Mouse (Mus musculus): ENCODE measurements around the gene 3110082I17Rik.

The 3110082I17Rik gene

DNA sequence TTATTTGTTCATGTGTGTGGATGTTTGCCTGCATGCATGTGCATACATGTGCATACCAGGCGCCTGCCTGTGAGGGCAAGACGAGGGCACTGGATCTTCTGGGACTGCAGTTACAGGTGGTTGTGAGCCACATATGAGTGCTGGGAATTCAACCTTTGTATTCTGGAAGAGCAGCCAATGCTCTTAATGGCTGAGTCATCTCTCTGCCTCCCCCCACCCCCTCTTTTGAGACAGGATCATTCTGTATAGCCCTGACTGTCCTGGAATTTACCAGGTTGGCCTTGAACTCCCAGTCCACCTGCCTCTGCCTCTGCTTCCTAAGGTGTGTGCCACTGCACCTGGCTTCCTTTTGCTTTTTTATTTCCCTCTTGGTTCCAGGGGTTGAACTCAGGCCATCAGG lies 85.5 kb downstream of the 3110082I17Rik start:
- DNase-seq = no peak

DNA sequence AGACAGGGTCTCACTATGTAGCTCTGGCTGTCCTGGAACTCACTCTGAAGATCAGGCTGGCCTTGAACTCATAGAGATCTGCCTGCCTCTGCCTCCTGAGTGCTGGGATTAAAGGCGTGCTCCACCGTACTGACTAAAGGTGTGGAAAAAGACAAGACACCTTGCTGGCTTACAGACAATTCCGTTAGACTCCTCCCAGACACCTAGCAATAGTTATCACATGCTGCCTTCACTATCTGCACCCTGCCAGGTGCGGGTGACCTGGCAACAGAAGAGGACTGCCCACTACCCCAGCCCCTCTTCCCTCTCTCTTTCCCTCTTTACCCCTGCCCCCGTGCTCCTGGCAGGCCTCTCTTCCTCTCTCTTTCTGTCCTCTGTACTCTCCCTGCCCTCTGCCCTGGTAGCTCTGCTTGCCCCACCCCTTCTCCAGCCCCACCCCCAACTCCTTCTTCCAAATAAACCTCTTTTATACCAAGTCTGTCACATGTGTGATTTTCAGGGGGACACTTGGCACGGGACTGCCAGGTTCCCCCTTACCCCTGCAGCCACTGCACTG lies 86.4 kb downstream of the 3110082I17Rik start:
- DNase-seq = peak; percentile 51

DNA sequence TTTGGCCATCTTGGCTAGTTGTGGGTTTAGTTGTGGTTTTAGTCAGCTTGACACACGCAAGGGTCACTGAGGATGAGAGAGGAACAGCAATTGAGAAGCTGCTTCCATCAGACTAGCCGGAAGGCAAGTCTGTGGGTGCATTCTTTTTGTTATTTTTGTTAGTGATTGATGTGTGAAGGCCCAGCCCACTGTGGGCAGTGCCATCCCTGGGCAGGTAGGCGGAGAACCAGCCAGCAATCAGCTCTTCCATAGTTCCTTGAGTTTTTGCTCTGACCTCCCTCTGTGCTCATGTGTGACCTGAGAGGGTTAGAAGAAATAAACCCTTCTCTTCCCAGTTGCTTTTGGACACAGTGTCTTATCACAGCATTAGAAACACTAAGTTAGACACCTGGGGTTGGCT lies 87.2 kb downstream of the 3110082I17Rik start:
- no peak for DNase-seq

DNA sequence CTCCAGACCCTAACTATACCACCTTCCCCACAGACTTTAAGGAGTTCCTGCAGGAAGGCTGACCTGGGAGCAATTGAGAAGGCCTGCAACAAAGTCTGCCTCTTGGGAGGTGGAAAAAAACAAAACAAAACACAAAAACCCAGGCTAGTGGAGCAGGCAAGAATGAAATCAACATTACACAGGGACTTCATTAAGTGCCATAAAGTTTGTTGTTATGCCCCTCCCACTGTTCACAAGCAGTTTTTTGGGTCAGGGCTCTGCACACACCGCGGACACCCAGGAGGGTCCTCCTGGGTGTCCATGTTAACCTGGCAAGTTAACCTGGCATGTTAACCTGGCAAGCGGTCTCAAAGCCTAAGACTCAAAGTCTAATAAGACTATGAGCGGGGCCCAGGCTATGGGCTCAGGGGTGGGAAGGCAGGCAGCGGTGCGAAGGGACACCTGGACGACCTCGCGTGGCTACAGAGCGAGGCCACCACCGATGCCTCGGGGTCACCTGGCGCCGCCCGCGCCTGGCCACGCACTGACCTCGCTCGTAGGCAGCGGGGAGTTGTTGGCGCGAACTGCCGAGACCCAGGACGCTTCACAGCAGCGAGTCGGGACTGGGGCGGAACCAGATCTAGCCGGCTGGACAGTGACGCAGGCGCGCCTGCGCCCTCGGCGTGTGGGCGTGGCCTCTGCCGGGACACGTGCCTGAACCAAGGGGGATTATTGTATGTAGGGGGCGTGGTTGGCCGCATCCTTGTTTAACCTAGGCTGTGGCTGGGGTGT lies 88.5 kb downstream of the 3110082I17Rik start:
- DNase-seq = peak; percentile 97

GRCm38 (mm10) chr5:139371118-139371517 lies 89.2 kb downstream of the 3110082I17Rik start:
- DNase-seq = no peak

GRCm38 (mm10) chr5:139370336-139370735 lies 90.0 kb downstream of the 3110082I17Rik start:
- no peak for DNase-seq

DNA sequence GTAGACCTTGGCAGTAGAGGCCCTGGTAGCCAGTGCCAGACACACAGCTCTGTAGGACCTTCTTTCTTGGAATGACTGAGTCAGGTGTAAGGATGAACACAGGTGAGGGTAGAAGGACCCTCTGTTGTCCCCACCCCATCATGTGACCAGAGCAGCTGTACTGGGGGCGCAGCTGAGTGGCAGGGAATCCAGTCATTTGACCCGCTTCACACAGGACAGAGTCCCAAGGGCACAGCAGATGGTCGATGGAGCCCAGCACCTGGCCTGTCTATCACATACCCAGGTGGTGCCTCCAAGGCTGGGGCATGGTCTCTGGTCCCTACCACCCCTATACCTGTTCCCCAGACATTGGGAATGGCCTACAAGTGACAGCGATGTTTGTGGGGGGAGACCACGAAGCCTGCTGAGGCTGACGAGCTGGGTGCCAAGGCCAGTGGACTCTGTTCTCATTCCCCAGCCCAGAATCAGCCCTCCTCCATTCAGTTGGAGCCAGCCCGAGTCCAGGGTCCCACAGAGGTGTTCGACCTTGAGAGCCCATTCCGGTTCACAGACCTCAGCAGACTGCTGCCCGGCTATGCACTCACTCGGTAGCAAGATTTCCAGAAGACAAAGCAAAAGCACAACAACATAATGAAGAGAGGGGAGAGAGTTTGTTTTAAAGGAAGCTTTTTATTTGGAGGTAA lies 91.5 kb downstream of the 3110082I17Rik start:
- peak; percentile 73 for DNase-seq

GRCm38 (mm10) chr5:139367884-139368458 lies 92.4 kb downstream of the 3110082I17Rik start:
- no peak for DNase-seq

DNA sequence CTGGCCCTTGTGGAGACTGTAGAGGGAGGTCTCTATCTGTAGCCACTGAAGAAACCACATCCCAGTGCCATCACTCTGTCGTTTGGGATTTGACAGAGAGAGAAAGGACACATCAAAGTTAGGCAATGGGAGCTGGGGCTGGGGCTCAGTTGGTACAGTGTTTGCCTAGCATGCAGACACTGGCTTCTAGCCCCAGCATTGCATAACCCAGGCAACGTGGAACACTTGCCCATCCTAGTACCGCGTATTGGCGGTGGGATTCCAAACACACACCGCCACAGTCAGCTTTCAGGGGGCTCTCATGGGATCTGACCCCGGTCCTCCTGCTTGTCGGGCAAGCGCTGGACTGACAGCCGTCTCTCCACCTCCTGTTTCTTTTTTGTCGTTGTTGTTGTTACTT lies 93.8 kb downstream of the 3110082I17Rik start:
- no peak for DNase-seq

- no peak for DNase-seq
These were observed 94.5 kb downstream of the 3110082I17Rik start for GRCm38 (mm10) chr5:139365827-139366226.

DNA sequence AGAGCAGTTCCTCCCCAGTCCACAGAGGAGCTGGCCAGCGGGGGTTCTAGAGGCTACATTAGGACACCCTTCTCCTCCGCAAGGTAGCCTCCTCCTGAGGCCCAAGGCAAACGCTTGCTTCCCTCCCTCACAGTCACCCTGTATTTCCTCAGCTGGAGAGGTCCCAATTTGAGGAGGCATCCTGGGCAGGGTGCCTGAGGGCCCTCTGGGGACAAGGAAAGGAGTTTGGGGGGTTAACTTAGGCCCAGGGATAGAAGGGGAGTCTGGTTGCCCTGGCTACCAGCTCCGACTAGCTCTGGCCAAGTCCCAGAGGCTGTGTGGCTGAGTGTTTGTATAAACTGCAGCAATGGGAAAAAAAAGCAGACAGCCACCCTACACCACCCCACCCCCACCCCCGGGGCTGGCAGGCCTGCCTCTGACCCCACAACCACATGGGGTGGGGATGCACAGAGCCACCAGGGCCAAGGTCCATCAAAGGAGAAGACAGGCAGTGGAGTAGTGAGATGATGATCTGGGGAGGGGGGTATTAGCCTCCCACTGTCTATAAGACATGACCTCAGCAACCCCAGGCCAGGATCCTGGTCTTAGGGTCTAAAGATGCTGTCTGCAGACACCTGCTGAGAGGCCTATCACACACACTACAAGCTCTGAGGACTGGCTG lies 95.3 kb downstream of the 3110082I17Rik start:
- peak; percentile 54 for DNase-seq

- DNase-seq = peak; percentile 95
These were observed 95.9 kb downstream of the 3110082I17Rik start for GRCm38 (mm10) chr5:139364260-139364910.

DNA sequence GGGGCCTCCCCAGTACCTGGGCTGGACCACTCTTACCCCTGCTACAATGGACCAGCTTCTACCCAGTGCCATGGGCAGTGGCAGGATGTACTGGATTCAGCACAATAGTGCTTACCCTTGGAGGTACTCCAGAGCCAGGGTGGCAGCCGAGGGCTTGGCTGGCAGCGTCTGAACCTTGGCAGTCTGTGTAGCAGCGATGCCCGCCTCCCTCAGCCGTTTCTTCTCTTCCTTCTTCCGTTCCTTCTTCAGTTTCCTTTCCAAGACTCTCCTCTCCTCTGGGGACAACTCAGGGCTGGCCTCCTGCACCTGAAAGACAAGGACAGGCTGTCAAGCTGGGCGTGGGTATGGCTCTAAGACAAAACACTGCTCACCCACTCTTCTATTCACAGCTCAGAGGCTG lies 96.5 kb downstream of the 3110082I17Rik start:
- DNase-seq = no peak

- DNase-seq = no peak
These were observed 101.1 kb downstream of the 3110082I17Rik start for GRCm38 (mm10) chr5:139359244-139359643.

DNA sequence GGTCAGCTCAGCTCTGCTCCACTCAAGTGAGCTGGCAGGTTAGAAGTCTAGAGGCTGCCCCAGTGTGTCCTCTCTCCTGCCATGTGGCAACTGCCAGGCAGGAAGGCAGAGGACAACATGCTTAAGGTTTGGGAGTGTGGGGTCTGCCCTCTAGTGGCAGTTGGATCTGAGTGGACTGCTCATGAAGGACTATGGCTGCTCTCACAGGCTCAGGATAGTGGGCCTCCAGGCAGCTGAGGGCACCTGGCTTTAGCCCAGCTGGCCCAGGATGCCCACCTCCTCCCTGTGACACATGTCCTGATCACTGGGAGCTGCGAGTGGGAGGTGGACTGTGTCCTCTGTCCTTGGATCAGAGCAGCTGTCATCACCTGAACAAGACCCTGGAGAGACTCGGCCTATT lies 101.7 kb downstream of the 3110082I17Rik start:
- peak; percentile 72 for DNase-seq

- peak; percentile 92 for DNase-seq
These were observed 105.0 kb downstream of the 3110082I17Rik start for GRCm38 (mm10) chr5:139355235-139355772.

DNA sequence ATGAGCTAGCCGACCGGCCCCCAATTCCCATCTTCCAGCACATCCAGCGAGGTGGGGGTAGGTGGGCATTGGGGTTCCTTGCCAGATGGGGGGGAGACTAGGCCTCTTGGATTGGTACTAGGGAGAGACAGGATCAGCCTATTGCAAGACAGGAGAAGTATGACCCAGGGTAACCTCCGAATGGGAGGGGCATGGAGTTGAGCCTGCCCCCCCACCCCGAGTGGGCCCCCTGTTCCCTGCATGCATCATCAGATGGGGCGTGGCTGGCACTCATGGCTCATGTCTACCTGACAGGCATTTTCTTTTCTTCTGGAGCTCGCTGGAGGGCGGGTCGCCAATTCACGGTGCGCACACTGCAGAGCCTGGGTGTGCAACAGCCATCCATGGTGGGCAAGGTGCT lies 106.4 kb downstream of the 3110082I17Rik start:
- DNase-seq = no peak

- no peak for DNase-seq
These were observed 106.8 kb downstream of the 3110082I17Rik start for GRCm38 (mm10) chr5:139353496-139353895.

DNA sequence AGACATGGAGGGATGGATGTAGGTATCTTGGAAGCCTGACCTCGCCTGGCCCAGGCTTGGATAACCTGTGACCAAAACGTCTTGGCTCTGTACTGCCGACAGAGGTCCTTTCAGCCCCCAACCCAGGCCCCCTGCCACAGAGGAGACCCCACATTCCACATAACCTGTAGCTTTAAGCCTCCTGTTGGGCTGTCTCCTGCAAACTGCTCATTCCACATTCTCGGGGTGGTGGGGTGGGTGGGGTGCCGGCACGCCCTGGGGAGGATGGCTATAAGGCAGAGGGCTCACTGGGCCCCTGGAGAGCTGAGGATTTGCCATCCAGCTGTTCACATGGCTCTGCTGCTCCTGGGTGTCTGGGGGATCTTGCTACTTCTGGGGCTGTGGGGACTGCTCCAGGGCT lies 108.0 kb downstream of the 3110082I17Rik start, which contains the start of gene Cyp2w1:
TSS of gene Cyp2w1 (plus strand) at position 301 of the 400 bp plus-strand sequence.
- DNase-seq = no peak

DNA sequence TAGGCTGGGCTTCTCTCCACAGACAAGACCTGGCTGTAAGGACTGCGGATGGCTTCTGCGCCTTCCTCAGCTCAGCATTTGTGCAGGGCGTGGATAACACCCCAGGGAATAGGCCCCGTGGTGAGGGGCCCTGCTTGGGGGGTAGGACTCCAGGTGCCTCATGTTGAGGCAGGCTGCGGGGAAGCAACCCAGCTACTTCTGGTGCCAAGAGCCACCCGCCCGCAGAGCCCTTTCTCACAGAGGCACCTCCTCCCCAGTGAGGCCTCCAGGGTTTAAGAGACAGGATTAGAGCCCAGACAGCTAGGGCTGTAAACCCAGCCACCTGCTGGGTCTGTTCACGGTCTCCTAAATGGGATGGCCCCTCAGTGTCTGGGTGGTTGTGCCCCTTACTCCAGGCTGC lies 108.7 kb downstream of the 3110082I17Rik start:
- DNase-seq = no peak

GRCm38 (mm10) chr5:139351134-139351533 lies 109.2 kb downstream of the 3110082I17Rik start, which contains the start of gene Cox19:
Gene Cox19, minus strand, starts transcription at chr5:139351418.
- DNase-seq = no peak

GRCm38 (mm10) chr5:139349713-139350112 lies 110.6 kb downstream of the 3110082I17Rik start:
- DNase-seq = no peak

Measured in kidney, postnatal 10 days (tissue).